Mouse (Mus musculus) frontal cortex, postnatal 10 days (tissue): Measurements from ENCODE around the gene Msi2.

Source experiments
- DNase-seq, 2 experiments: peaks; one replicate each; pipeline ENCODE4 v3.0.0; 2022; ENCODE audit warnings: low spot score in 2 of 2, mixed read lengths in 1 of 2

Gene Msi2

GRCm38 (mm10) chr11:88718050-88718765 lies at the start of gene Msi2:
Gene Msi2, minus strand, starts transcription at chr11:88718513.
- peak; percentile 87 to 91 for DNase-seq

- DNase-seq = no peak
Measured at GRCm38 (mm10) chr11:88765635-88766034, 47.3 kb upstream of the Msi2 start.

GRCm38 (mm10) chr11:88763371-88763770 lies 45.1 kb upstream of the Msi2 start:
- no peak for DNase-seq

GRCm38 (mm10) chr11:88759501-88759900 lies 41.2 kb upstream of the Msi2 start:
- no peak for DNase-seq

- DNase-seq = no peak
Measured at GRCm38 (mm10) chr11:88758402-88758801, 40.1 kb upstream of the Msi2 start.

GRCm38 (mm10) chr11:88745306-88745705 lies 27.0 kb upstream of the Msi2 start:
- no peak for DNase-seq

- DNase-seq = no peak
Measured at GRCm38 (mm10) chr11:88739574-88740295, 21.4 kb upstream of the Msi2 start.

GRCm38 (mm10) chr11:88729363-88729762 lies 11.1 kb upstream of the Msi2 start:
- no peak for DNase-seq

GRCm38 (mm10) chr11:88728508-88728890 lies 10.2 kb upstream of the Msi2 start:
- DNase-seq = peak in 1 of 2 experiments; percentile 74

- DNase-seq = no peak
Measured at GRCm38 (mm10) chr11:88727768-88728507, 9.6 kb upstream of the Msi2 start.

- DNase-seq = no peak
Measured at GRCm38 (mm10) chr11:88721144-88721636, 2.9 kb upstream of the Msi2 start.

- DNase-seq = no peak
Measured at GRCm38 (mm10) chr11:88720261-88721143, 2.2 kb upstream of the Msi2 start.

GRCm38 (mm10) chr11:88719601-88720000 lies 1.3 kb upstream of the Msi2 start:
- no peak for DNase-seq

- no peak for DNase-seq
Measured at GRCm38 (mm10) chr11:88718766-88719595, 668 bp upstream of the Msi2 start.

GRCm38 (mm10) chr11:88717644-88718049 lies 666 bp downstream of the Msi2 start:
- DNase-seq = peak in 1 of 2 experiments; percentile 30

- no peak for DNase-seq
Measured at GRCm38 (mm10) chr11:88717016-88717643, 1.2 kb downstream of the Msi2 start.

GRCm38 (mm10) chr11:88716061-88716994 lies 2.0 kb downstream of the Msi2 start:
- DNase-seq = peak; percentile 46 to 59

GRCm38 (mm10) chr11:88715299-88715698 lies 3.0 kb downstream of the Msi2 start:
- no peak for DNase-seq

- DNase-seq = no peak
Measured at GRCm38 (mm10) chr11:88714127-88714526, 4.2 kb downstream of the Msi2 start.
